17 mouse cellular contexts compared by ENCODE assay signal in the genomic region with DNA sequence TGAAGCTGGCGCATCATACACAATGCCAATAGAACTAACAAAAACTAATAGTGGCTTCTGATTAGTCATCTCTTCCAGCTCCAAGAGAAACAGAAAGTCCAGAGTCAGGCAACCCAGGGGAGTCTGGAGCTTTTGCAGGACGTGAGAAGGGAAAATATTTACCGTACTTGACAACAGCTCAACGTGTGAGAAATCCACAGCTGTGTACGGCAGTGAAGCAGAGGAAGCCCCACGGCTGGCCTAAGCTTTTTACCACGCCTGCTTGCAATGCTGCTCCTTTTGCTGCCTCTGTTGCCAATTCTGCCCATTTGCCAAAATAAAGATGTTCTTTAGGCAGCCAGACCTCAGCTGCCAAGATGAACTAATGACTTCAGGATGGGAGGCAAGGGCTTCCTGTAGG. TPM values are rescaled to one million over a fixed set of nuclear protein-coding genes. Genes with fewer than 3 reads are reported as not detected.
A peak's percentile ranks its signal among the peaks of the same experiment; 100 is the strongest.
DNase-seq lines count a peak whose midpoint lies in the region; ATAC-seq and TF ChIP-seq lines count a peak whose summit lies in the region.
"Had no signal": no experiment of that assay in that cellular context is flagged by ENCODE, and none has a peak within 500 bp of the region (broad histone marks: within the 10 kb centered on the region; RNA-seq: fewer than 3 reads in every experiment).

No protein-coding gene starts in this region.

- TF ChIP-seq CTCF in hindbrain, postnatal 0 days (IDR thresholded peaks at IDR 0.05; ENCODE audit: low read depth) = no peak

- H3K4me2 ChIP-seq in hindbrain, postnatal 0 days (ENCODE audit: low read depth, low read length) = no peak overlapping the region
- H3K4me2 ChIP-seq in hindbrain, embryonic 11.5 days (replicated peaks; ENCODE audit: low read depth, low read length) = no peak overlapping the region
- H3K4me2 ChIP-seq: kidney, embryonic 15.5 days; midbrain, embryonic 12.5 days had no signal

- no peaks in the 10 kb centered on the region for H3K27me3 ChIP-seq in hindbrain, postnatal 0 days (ENCODE audit: insufficient read depth, low read length)
- H3K27me3 ChIP-seq in hindbrain, embryonic 11.5 days (ENCODE audit: control insufficient read depth, insufficient read depth, low read length) = no peaks in the 10 kb centered on the region
- H3K27me3 ChIP-seq: kidney, embryonic 15.5 days; midbrain, embryonic 12.5 days had no signal

- no peak overlapping the region for H3K4me3 ChIP-seq in hindbrain, postnatal 0 days (ENCODE audit: low read length)
- H3K4me3 ChIP-seq in hindbrain, embryonic 11.5 days (ENCODE audit: low read depth, low read length) = no peak overlapping the region
- H3K4me3 ChIP-seq: kidney, embryonic 15.5 days; midbrain, embryonic 12.5 days had no signal

- WGBS in hindbrain, postnatal 0 days = 47% methylated on average over 7 of the region's 7 CpGs
- WGBS in hindbrain, embryonic 11.5 days = 71% methylated on average over 7 of the region's 7 CpGs

- intact Hi-C loops in heart, postnatal 36 days (cut with DNase I) = no loop called here

- peak; percentile 15 for DNase-seq in hindbrain, postnatal 0 days (ENCODE audit: low spot score)
- no peak for DNase-seq in hindbrain, embryonic 11.5 days (ENCODE audit: low spot score)
- peak; percentile 74 for DNase-seq in NIH3T3 (ENCODE audit: low read depth)
- DNase-seq in forelimb bud, embryonic 11.5 days (ENCODE audit: low read depth, low spot score) = peak; percentile 18
- peak; percentile 6 to 16 for DNase-seq in heart, postnatal 36 days
- no peak for DNase-seq in frontal cortex, postnatal 25 days (ENCODE audit: low spot score in 2 of 2)
- no peak for DNase-seq in Muller cell, postnatal 12 days (ENCODE audit: inconsistent ontology term)
- DNase-seq: adrenal gland, postnatal 36 days had no signal

- H3K9ac ChIP-seq in hindbrain, postnatal 0 days (replicated peaks; ENCODE audit: low read length) = no peak overlapping the region
- H3K9ac ChIP-seq in hindbrain, embryonic 11.5 days (ENCODE audit: low read depth, low read length) = no peak overlapping the region
- H3K9ac ChIP-seq: kidney, embryonic 15.5 days; midbrain, embryonic 12.5 days had no signal

- H3K36me3 ChIP-seq in hindbrain, postnatal 0 days (ENCODE audit: insufficient read depth, low read length) = no peaks in the 10 kb centered on the region
- no peaks in the 10 kb centered on the region for H3K36me3 ChIP-seq in hindbrain, embryonic 11.5 days (ENCODE audit: control insufficient read depth, insufficient read depth, low read length)
- H3K36me3 ChIP-seq: kidney, embryonic 15.5 days; midbrain, embryonic 12.5 days had no signal

- H3K4me1 ChIP-seq in hindbrain, postnatal 0 days (ENCODE audit: insufficient read depth, low read length) = no peaks in the 10 kb centered on the region
- no peaks in the 10 kb centered on the region for H3K4me1 ChIP-seq in hindbrain, embryonic 11.5 days (replicated peaks; ENCODE audit: control insufficient read depth, insufficient read depth, low read length)
- H3K4me1 ChIP-seq: midbrain, embryonic 12.5 days had no signal

- no peak overlapping the region for H3K27ac ChIP-seq in hindbrain, postnatal 0 days
- H3K27ac ChIP-seq in hindbrain, embryonic 11.5 days (ENCODE audit: low read depth, low read length) = no peak overlapping the region
- H3K27ac ChIP-seq: kidney, embryonic 15.5 days; midbrain, embryonic 12.5 days had no signal

- ATAC-seq in hindbrain, postnatal 0 days = no peak
- ATAC-seq in hindbrain, embryonic 11.5 days (ENCODE audit: low FRiP score) = no peak
- ATAC-seq: inflammation-experienced regulatory T-cells, adult 6 months had no signal

- H3K9me3 ChIP-seq in hindbrain, postnatal 0 days (ENCODE audit: low read length) = no peaks in the 10 kb centered on the region
- no peaks in the 10 kb centered on the region for H3K9me3 ChIP-seq in hindbrain, embryonic 11.5 days (ENCODE audit: control insufficient read depth, low read length)
- H3K9me3 ChIP-seq: kidney, embryonic 15.5 days; midbrain, embryonic 12.5 days had no signal

RNA-seq across cellular contexts. Expression of gene Mtx2, which starts 30.1 kb away (rescaled TPM):
- 104 and 139 TPM in 2 replicates for total RNA-seq in hindbrain, postnatal 0 days (2014; rRNA removed)
- 149 and 150 TPM in 2 replicates for polyA plus RNA-seq in hindbrain, postnatal 0 days (2015; fragmentation: Nextera tagmentation; extraction: Ambion mirVana)
- polyA plus RNA-seq in hindbrain, embryonic 11.5 days (2014; fragmentation: Nextera tagmentation; extraction: Ambion mirVana) = 149 and 154 TPM in 2 replicates
- 100 to 1,000 TPM; 115 to 121 TPM for total RNA-seq in heart, postnatal 36 days (2021)

RNA-seq across cellular contexts. Expression of gene Hoxd1, which starts 32.8 kb away (rescaled TPM):
- total RNA-seq in hindbrain, postnatal 0 days (2014; rRNA removed) = 0.26 and 1.7 TPM in 2 replicates
- 0.43 and 0.46 TPM in 2 replicates for polyA plus RNA-seq in hindbrain, postnatal 0 days (2015; fragmentation: Nextera tagmentation; extraction: Ambion mirVana)
- polyA plus RNA-seq in hindbrain, embryonic 11.5 days (2014; fragmentation: Nextera tagmentation; extraction: Ambion mirVana) = 1.5 and 1.7 TPM in 2 replicates
- not detected for total RNA-seq in heart, postnatal 36 days (2021)
- total RNA-seq: adrenal gland, postnatal 36 days; liver, adult 2 months had no signal
- polyA plus RNA-seq: heart, embryonic 16.5 days; inflammation-experienced regulatory T-cells, adult 6 months; liver, adult 2 months; lung, embryonic 16.5 days; small intestine, adult 2 months; stomach, embryonic 14.5 days; thymus, postnatal 0 days had no signal

Comparison
In these comparisons a context has a peak if more than half of its experiments do, and no peak if none do; other contexts are left out.
1. DNase-seq: peak in hindbrain, postnatal 0 days (single experiment), NIH3T3 (single experiment), forelimb bud, embryonic 11.5 days (single experiment) and heart, postnatal 36 days (2 of 2); none in hindbrain, embryonic 11.5 days (single experiment), frontal cortex, postnatal 25 days (0 of 2) and Muller cell, postnatal 12 days (single experiment).